Mouse (Mus musculus): ENCODE measurements around the gene Armc9.

The Armc9 gene

GRCm38 (mm10) chr1:86228653-86229052 lies 74.1 kb downstream of the Armc9 start:
- peak; percentile 96 for DNase-seq (ENCODE audit: low read depth)

DNA sequence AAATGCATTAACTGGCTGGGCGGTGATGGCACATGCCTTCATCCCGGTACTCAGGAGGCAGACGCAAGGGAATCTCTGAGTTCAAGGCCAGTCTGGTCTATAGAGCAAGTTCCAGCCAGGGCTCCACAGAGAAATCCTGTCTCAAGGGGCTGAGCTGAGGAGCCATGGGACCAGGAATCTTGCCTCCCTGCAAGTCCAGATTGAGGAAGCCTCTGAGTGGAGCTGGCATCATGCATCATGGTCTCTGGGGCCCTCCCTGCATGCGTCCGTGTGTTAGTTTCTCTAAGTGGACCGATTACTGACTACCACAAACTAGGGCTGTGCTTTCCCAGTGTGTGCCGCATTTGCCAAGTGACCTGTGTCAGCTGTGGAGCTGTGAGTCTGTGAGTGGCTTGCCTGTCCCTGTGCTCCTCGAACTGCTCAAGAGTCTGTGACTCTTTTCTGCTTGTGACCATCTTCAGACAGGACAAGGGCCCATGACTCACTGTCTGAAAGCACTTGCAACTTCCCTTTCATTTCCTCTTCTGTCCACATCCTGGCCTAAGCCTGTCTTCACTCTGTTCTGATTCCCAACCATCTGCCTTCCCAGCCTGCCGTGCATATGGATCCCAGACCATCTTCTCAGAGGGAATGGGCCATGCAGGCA lies 74.7 kb downstream of the Armc9 start:
- DNase-seq (ENCODE audit: low read depth) = peak; percentile 88

DNA sequence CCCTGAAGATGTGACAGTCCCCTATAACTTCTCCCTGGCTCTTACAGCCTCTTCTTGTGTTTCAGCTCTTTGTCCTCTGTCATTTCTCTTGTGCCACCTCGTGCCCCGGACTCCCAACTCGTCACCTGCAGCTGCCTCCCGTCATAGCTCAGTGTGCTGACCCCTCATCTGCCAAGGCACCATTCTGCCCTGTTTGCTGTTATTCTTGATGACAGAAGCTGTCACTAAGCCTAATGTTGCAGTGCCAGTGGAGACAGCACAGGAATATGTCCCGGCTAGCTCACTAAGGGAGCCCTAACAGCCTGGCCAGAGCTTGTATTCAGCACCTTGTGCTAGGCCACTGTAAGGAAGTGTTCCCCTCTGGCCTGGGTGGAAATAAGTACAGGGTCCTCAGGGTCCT lies 78.1 kb downstream of the Armc9 start:
- DNase-seq (ENCODE audit: low read depth) = no peak

GRCm38 (mm10) chr1:86233808-86234207 lies 79.2 kb downstream of the Armc9 start:
- peak; percentile 89 for DNase-seq (ENCODE audit: low read depth)

DNA sequence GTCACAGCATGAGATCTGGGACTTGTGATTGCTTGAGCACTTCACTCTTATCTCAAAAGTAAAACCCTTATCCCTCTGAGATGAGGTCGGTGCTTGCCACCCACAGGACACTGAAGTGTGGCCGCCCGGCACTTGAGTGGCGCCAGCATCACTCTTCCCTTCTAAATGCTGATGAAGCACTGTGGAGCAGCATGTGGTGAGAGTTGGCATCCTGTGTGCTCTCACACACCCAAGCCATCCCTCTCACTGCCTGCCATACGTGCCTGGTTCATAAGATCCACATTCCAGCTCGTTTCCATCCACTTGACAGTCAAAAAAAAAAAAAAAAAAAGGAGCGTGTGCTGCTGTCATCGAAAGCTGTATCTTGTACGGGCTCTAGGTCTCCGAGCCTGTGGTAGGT lies 80.5 kb downstream of the Armc9 start:
- no peak for DNase-seq (ENCODE audit: low read depth)

DNA sequence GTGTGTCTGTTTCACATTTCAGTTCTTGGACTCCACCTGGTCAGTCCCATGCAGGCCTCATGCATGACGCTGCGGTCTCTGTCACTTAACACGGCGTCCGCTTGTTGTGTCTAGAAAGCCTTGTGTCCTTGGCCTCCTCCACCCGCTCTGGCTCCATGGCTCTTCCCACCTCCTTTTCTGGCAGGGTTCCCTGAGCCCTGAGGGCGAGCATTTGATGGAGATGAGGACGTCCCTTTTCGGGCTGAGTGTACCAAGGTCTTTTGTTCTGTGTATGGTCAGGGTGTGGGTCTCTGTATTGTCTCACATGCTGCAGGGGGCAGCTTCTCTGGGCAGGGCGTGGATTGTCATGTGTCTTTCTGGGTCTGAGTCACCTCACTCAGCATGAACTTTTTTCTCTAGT lies 81.9 kb downstream of the Armc9 start:
- DNase-seq (ENCODE audit: low read depth) = no peak

GRCm38 (mm10) chr1:86239010-86239409 lies 84.4 kb downstream of the Armc9 start:
- no peak for DNase-seq (ENCODE audit: low read depth)

- no peak for DNase-seq (ENCODE audit: low read depth)
These were observed 85.3 kb downstream of the Armc9 start for GRCm38 (mm10) chr1:86239871-86240270.

GRCm38 (mm10) chr1:86240959-86241358 lies 86.4 kb downstream of the Armc9 start:
- DNase-seq (ENCODE audit: low read depth) = peak; percentile 63

DNA sequence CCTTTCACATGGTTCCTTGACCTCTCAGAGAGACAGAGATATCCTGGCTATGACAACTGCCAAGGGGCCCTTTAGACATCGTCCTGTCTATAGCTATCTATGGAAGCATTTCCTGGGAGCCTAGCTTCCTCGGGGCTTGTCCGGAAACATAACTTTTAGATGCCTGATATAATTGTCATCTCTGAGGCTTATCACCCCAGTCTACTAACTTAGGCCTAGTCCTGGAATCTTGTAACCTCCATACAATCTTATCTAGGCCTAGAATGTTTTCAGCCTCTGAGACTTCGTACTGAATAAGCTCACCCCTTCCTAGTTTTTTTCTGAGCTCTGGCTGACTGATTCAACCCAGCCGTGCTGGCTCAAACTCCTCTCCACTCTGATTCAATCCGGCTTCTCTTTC lies 88.9 kb downstream of the Armc9 start:
- no peak for DNase-seq (ENCODE audit: low read depth)

DNA sequence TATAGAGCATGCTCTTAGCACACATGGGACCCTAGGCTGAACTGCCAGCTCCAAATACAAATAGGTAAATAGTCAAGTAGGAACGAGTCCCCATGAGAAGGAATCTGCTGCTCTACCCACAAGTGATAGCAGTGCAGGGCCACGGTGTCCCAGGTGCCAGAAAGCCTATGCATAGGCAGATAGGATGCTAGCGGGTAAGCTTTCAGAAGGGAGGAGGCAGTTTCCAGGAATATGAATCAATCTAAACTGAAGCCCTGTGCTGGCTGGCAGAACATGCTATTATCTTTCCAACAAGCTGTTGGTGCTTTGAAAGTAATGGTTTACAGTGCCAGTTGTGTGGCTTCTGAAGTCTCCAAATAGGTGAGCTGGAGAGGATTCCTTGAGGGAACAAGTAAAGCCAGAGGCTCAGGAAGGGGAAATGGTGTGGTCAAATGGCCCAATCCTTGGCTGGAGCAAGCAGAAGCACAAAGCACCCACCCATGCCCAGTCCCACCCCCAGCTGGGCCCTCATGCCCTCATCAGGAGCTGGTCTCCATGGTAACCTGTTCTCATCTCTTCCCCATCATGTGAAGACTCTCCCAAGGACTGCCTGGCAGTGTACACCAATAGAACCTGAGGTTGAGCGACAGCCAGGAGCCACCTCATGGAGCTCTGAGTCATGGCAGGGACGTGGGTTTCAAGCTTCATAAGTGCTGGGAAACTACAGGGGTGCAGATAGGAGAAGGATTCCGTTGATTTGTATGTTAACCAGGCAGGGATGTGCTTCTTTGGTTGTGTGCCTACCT lies 90.9 kb downstream of the Armc9 start:
- peak; percentile 29 for DNase-seq (ENCODE audit: low read depth)

DNA sequence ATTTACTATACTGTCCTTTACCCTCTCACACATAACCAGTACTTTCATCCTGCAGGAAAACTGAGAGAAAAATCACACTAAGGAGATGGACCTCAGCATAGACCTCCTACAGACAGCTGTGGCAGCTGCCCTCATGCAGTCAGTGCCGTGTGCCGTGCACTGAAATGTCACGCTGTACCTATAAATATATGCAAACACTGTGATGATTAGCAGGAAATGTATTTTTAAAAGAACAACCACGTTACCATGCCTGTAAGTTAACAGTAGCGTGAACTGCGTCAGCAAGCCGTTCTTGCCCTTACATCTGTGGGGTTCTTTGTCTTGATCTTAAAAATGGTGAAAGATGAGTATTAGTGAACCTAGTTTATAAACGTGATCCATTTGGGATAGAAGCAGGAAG lies 98.8 kb downstream of the Armc9 start:
- no peak for DNase-seq (ENCODE audit: low read depth)

DNA sequence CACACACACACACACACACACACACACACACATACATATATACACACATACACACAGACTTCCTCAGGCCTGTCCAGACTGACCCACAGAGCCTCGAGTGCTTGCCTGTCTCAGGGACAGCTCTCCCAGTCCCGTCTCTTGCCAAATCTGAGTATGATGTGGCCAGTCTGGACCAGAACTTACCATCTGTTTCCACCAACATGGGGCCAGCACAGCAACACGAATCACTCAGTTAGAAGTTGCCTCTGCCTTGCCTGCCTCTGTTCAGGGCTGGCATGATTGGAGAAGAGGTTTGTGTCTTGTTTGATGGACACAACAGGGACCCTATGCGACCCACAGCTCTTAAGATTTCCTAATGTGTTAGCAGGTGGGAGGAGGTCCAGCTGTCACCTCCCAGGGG lies 101.7 kb downstream of the Armc9 start:
- peak; percentile 36 for DNase-seq (ENCODE audit: low read depth)

GRCm38 (mm10) chr1:86257228-86257627 lies 102.6 kb downstream of the Armc9 start:
- no peak for DNase-seq (ENCODE audit: low read depth)

- peak; percentile 62 for DNase-seq (ENCODE audit: low read depth)
These were observed 103.7 kb downstream of the Armc9 start for GRCm38 (mm10) chr1:86258171-86258824.

GRCm38 (mm10) chr1:86263564-86264339 lies 109.2 kb downstream of the Armc9 start:
- DNase-seq (ENCODE audit: low read depth) = peak; percentile 93

DNA sequence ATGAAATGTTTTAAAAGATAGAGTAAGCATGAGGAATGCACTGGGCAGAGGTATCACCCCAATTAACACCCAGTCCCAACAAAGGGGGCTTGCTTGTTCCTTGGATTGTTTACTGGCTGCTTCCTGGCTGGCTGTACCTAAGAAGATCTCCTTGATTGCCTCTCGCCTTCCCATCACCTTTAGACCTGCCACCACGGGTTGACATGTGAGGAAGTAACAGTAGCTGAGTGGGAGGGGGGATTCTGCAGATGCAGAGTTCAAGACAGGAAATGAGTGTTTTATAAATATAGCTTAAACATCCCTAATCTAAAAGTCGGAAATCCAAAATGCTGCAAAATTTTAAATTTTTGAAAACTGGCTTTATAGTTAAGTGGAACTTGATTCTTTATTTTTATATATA lies 110.5 kb downstream of the Armc9 start:
- DNase-seq (ENCODE audit: low read depth) = no peak

- peak; percentile 32 for DNase-seq (ENCODE audit: low read depth)
These were observed 114.1 kb downstream of the Armc9 start for GRCm38 (mm10) chr1:86268492-86269189.

GRCm38 (mm10) chr1:86269190-86269508 lies 114.6 kb downstream of the Armc9 start:
- DNase-seq (ENCODE audit: low read depth) = no peak

- no peak for DNase-seq (ENCODE audit: low read depth)
These were observed 117.1 kb downstream of the Armc9 start for GRCm38 (mm10) chr1:86271707-86272106.

DNA sequence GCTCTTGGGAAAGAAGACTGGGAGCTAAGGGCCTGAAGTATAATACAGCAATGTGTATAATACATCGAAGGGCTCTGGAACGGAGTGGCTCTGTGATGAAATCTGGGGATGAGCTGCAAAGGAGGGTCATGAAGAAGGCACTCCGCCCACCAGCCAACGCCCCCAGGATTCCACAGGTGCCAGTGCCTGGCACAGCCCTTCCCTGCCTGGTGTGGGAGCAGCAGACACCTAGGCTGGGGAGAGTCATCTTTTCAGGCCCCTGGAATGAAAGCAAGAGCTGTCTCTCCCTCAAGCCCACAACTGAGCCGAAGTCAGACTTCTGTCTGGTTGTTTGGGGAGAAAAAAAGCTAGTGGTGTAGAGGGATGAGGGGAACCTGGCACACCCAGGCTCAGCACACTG lies 122.5 kb downstream of the Armc9 start:
- DNase-seq (ENCODE audit: low read depth) = no peak
